Mouse (Mus musculus) cerebellum, postnatal 14 days (tissue): ENCODE results near the gene Slc25a43.
A peak's percentile ranks its signal among the peaks of the same experiment; 100 is the strongest.

Source experiments
- DNase-seq, 2 experiments: peaks; one replicate each; pipeline ENCODE4 v3.0.0; 2021; ENCODE audit warnings: mixed read lengths in 2 of 2

The Slc25a43 gene

GRCm38 (mm10) chrX:36794571-36794970, 51.1 kb downstream of the Slc25a43 start:
- DNase-seq: peak in 1 of 2 experiments; percentile 16

- DNase-seq: peak; percentile 86 to 87
Observed at GRCm38 (mm10) chrX:36795424-36796162, 52.1 kb downstream of the Slc25a43 start, which contains the start of gene Slc25a5. Slc25a5 (plus strand) TSS chrX:36795651.

GRCm38 (mm10) chrX:36796163-36796581, 52.7 kb downstream of the Slc25a43 start:
- peak; percentile 89 to 92 for DNase-seq

GRCm38 (mm10) chrX:36796734-36797133, 53.3 kb downstream of the Slc25a43 start:
- peak in 1 of 2 experiments; percentile 20 for DNase-seq

GRCm38 (mm10) chrX:36799131-36799879, 55.8 kb downstream of the Slc25a43 start:
- DNase-seq: no peak

GRCm38 (mm10) chrX:36803189-36803588, 59.7 kb downstream of the Slc25a43 start:
- no peak for DNase-seq

- DNase-seq: no peak
Observed at GRCm38 (mm10) chrX:36804196-36804595, 60.7 kb downstream of the Slc25a43 start.

- no peak for DNase-seq
Observed at GRCm38 (mm10) chrX:36805466-36806235, 62.2 kb downstream of the Slc25a43 start.

- DNase-seq: peak; percentile 92 to 94
Observed at GRCm38 (mm10) chrX:36807360-36808317, 64.2 kb downstream of the Slc25a43 start.

- DNase-seq: no peak
Observed at GRCm38 (mm10) chrX:36808318-36808683, 64.8 kb downstream of the Slc25a43 start.

GRCm38 (mm10) chrX:36811377-36811776, 67.9 kb downstream of the Slc25a43 start:
- peak; percentile 51 to 73 for DNase-seq

GRCm38 (mm10) chrX:36814161-36814836, 70.8 kb downstream of the Slc25a43 start:
- DNase-seq: no peak

GRCm38 (mm10) chrX:36815022-36815421, 71.6 kb downstream of the Slc25a43 start:
- no peak for DNase-seq

GRCm38 (mm10) chrX:36815439-36815838, 72.0 kb downstream of the Slc25a43 start:
- DNase-seq: no peak

GRCm38 (mm10) chrX:36816368-36816899, 73.0 kb downstream of the Slc25a43 start:
- DNase-seq: no peak

- peak in 1 of 2 experiments; percentile 66 for DNase-seq
Observed at GRCm38 (mm10) chrX:36816953-36817441, 73.5 kb downstream of the Slc25a43 start.

GRCm38 (mm10) chrX:36819575-36819974, 76.1 kb downstream of the Slc25a43 start:
- DNase-seq: no peak

- DNase-seq: peak in 1 of 2 experiments; percentile 51
Observed at GRCm38 (mm10) chrX:36820201-36820600, 76.7 kb downstream of the Slc25a43 start.

- no peak for DNase-seq
Observed at GRCm38 (mm10) chrX:36823932-36824711, 80.7 kb downstream of the Slc25a43 start.

GRCm38 (mm10) chrX:36825032-36825431, 81.6 kb downstream of the Slc25a43 start:
- DNase-seq: no peak
